Mouse (Mus musculus): ENCODE data around the gene Nup210. TPM values are rescaled to one million over a fixed set of nuclear protein-coding genes. Genes with fewer than 3 reads are reported as not detected.

The Nup210 gene
- polyA plus RNA-seq, 1 experiment = 1.3 TPM

- no peak for TF ChIP-seq POLR2A (IDR thresholded peaks at IDR 0.05; ENCODE audit: low read depth, low read length)
- TF ChIP-seq CTCF (IDR thresholded peaks at IDR 0.05; ENCODE audit: borderline replicate concordance, insufficient read depth, low read length) = no peak
- Histone ChIP-seq H3K4me3 (ENCODE audit: insufficient read depth, low read length) (no peak overlapping the region), H3K4me1 (ENCODE audit: control insufficient read depth, insufficient read depth, low read length) (no peaks in the 10 kb centered on the region), H3K27ac (ENCODE audit: insufficient read depth, low read length) (peak overlapping the region; percentile 60; the same call in 1 of the 2 replicates)
Measured at GRCm38 (mm10) chr6:90996181-90996580, 120.4 kb downstream of the Nup210 start.

GRCm38 (mm10) chr6:90988648-90989317 lies 127.8 kb downstream of the Nup210 start, which contains the start of gene Iqsec1:
Gene Iqsec1 (minus strand): TSS chr6:90988685.
- Histone ChIP-seq H3K4me1 (ENCODE audit: control insufficient read depth, insufficient read depth, low read length) (peaks cover 5% of the 10 kb centered on the region; the same call in 1 of the 2 replicates), H3K27ac (ENCODE audit: insufficient read depth, low read length) (no peak within 1 kb of the TSS), H3K4me3 (ENCODE audit: insufficient read depth, low read length) (peak within 1 kb of the TSS; percentile 40)
- TF ChIP-seq CTCF (IDR thresholded peaks at IDR 0.05; ENCODE audit: borderline replicate concordance, insufficient read depth, low read length) (peak; percentile 48; the same call in 1 of the 2 replicates), POLR2A (IDR thresholded peaks at IDR 0.05; ENCODE audit: low read depth, low read length) (no peak)

DNA sequence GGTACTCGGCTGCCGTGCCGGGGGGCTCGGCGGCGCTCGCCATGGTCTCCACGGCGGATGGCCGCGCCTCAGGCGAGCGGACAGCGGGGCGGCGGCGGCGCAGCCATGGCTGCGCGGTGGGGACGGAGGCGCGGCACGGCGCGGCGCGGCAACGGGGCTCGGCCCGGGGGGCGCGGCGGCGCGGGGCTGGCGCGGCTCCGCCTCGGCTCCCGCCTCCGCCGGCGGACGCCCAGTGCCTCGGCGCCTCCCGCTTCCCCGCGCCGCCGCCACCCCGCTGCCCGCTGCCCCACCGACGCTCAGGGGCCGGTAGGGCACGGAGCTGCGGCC lies 128.4 kb downstream of the Nup210 start:
- Histone ChIP-seq H3K4me1 (ENCODE audit: control insufficient read depth, insufficient read depth, low read length) (peaks cover 6% of the 10 kb centered on the region; the same call in 1 of the 2 replicates), H3K4me3 (ENCODE audit: insufficient read depth, low read length) (peak overlapping the region; percentile 26), H3K27ac (ENCODE audit: insufficient read depth, low read length) (no peak overlapping the region)
- TF ChIP-seq CTCF (IDR thresholded peaks at IDR 0.05; ENCODE audit: borderline replicate concordance, insufficient read depth, low read length) (no peak), POLR2A (IDR thresholded peaks at IDR 0.05; ENCODE audit: low read depth, low read length) (no peak)

DNA sequence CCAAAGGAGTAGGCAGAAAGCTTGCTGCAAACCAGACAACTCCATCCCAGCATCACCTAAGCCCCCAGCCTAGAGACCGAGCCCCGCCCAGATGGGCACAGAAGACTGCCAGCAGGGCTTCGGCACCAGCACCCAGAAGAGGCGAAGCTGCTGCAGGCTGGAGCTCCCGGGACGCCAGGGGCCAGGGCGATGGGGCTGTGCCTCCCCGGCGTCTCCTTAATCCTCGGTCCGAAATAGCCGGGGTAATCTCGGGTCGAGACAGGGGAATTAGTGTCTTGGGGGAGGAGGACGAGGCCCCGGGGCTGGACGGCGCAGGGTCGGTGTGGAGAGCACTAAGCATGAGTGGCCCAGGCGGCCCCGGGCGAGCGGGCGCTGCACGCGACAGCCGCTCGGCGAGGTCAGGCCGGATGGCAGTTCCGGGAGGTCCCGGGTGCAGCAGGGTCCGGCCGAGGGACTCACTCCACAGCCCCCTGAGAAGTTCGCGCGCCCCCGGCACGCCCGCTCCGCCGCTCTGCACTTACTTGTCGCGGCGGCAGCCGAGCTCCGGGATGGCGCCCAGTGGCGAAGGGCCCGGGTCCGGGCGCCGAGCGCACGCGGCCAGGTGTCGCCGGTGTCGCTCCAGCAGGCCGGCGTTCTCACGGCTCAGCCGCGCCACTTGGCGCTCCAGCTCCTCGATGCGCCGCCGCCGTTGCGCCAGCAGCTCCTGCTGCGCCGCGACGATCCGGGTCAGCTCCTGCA lies 128.9 kb downstream of the Nup210 start:
- H3K27ac ChIP-seq (ENCODE audit: insufficient read depth, low read length) = no peak overlapping the region
- TF ChIP-seq CTCF (IDR thresholded peaks at IDR 0.05; ENCODE audit: borderline replicate concordance, insufficient read depth, low read length) (no peak), POLR2A (IDR thresholded peaks at IDR 0.05; ENCODE audit: low read depth, low read length) (no peak)
- H3K4me1 ChIP-seq (ENCODE audit: control insufficient read depth, insufficient read depth, low read length) = peaks cover 6% of the 10 kb centered on the region; the same call in 1 of the 2 replicates
- peak overlapping the region; percentile 26 for H3K4me3 ChIP-seq (ENCODE audit: insufficient read depth, low read length)

DNA sequence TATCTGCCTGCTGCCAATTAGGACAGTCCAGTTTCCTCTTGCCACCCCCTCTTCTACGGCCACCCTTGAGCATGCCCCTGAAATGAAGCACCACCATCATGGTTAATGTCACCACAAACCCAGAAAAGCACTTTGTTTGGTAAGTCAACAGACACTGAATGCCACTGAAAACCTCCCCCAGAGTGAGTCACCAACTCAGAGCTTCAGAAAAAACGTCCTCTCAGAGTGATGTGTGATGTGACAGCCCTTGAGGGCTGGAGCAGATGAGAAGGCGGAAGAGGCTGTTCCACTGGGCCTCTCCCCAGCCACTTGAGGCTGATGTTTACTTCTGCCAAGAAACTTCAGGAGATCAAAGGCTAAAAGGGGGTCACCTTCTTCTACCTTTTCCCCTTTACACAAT lies 132.5 kb downstream of the Nup210 start:
- TF ChIP-seq POLR2A (IDR thresholded peaks at IDR 0.05; ENCODE audit: low read depth, low read length) = no peak
- TF ChIP-seq CTCF (IDR thresholded peaks at IDR 0.05; ENCODE audit: borderline replicate concordance, insufficient read depth, low read length) = no peak
- Histone ChIP-seq H3K27ac (ENCODE audit: insufficient read depth, low read length) (no peak overlapping the region), H3K4me1 (ENCODE audit: control insufficient read depth, insufficient read depth, low read length) (peaks cover 6% of the 10 kb centered on the region; the same call in 1 of the 2 replicates), H3K4me3 (ENCODE audit: insufficient read depth, low read length) (no peak overlapping the region)

DNA sequence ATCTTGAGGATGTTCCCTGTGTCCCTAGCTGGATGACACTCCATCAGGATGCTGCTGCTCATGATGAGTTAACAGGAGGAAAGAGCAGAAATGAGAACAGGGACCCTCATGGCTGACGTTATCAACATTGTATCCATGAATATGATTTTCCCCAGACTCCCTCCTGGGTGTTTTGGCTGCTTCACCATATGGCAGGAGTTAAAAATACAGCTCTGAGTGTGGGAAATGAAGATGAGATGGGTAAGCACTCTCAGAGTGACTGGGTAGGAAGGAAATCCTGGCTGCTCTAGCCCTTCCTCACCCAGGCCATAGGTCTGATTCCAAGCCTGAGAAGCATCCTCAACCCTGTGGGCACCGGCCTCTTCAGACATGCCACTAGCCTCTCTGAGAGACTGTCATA lies 142.3 kb downstream of the Nup210 start:
- Histone ChIP-seq H3K4me1 (ENCODE audit: control insufficient read depth, insufficient read depth, low read length) (peaks cover under 1% of the 10 kb centered on the region; the same call in 1 of the 2 replicates), H3K4me3 (ENCODE audit: insufficient read depth, low read length) (no peak overlapping the region), H3K27ac (ENCODE audit: insufficient read depth, low read length) (no peak overlapping the region)
- TF ChIP-seq CTCF (IDR thresholded peaks at IDR 0.05; ENCODE audit: borderline replicate concordance, insufficient read depth, low read length) (no peak), POLR2A (IDR thresholded peaks at IDR 0.05; ENCODE audit: low read depth, low read length) (no peak)

- H3K4me1 ChIP-seq (ENCODE audit: control insufficient read depth, insufficient read depth, low read length) = peaks cover 3% of the 10 kb centered on the region; the same call in 1 of the 2 replicates
- TF ChIP-seq POLR2A (IDR thresholded peaks at IDR 0.05; ENCODE audit: low read depth, low read length) (no peak), CTCF (IDR thresholded peaks at IDR 0.05; ENCODE audit: borderline replicate concordance, insufficient read depth, low read length) (no peak)
- H3K4me3 ChIP-seq (ENCODE audit: insufficient read depth, low read length) = no peak overlapping the region
- H3K27ac ChIP-seq (ENCODE audit: insufficient read depth, low read length) = peak overlapping the region; percentile 27; the same call in 1 of the 2 replicates
Measured at GRCm38 (mm10) chr6:90969341-90969871, 147.2 kb downstream of the Nup210 start.

Other genes starting within 250 kb of the Nup210 start
- gene Iqsec1, start 128.1 kb downstream of the Nup210 start, polyA plus RNA-seq (2011; ENCODE audit: insufficient read length, low read depth, missing spikeins) = 39.6 and 56.0 TPM in 2 replicates
- 5.4 TPM in 2 replicates for gene Hdac11, start 39.8 kb upstream of the Nup210 start, polyA plus RNA-seq (2011; ENCODE audit: insufficient read length, low read depth, missing spikeins)
- 1,102 and 1,873 TPM in 2 replicates for gene Fbln2, start 95.6 kb upstream of the Nup210 start, polyA plus RNA-seq (2011; ENCODE audit: insufficient read length, low read depth, missing spikeins)